Mouse (Mus musculus) hindbrain, postnatal 0 days (tissue): Measurements from ENCODE around the gene Mrps24. TPM values are rescaled to one million over a fixed set of nuclear protein-coding genes. Genes with fewer than 3 reads are reported as not detected.

ENCODE experiments used
- ATAC-seq: fragments of 200-750 bp; cut with Nextera tagmentation; 2 replicates; pipeline ENCODE4 v1.8.0; 2017; ENCODE audit warnings: mild to moderate bottlenecking, moderate TSS enrichment, moderate library complexity
- DNase-seq: peaks from one replicate; pipeline ENCODE4 v3.0.0-alpha.2; 2015; ENCODE audit warnings: low spot score
- H3K27ac ChIP-seq: fragments of 300-500 bp; sonication (generic); 2 replicates; pipeline ENCODE4 v1.5.1; 2014; ENCODE audit warnings: mild to moderate bottlenecking
- H3K27me3 ChIP-seq: fragments of 300-500 bp; sonication (generic); 2 replicates; pipeline ENCODE4 v1.6.1; 2014; ENCODE audit warnings: low read length, mixed read lengths; ENCODE audit not compliant: insufficient read depth
- H3K36me3 ChIP-seq: fragments of 300-500 bp; sonication (generic); 2 replicates; pipeline ENCODE4 v1.6.1; 2014; ENCODE audit warnings: low read length, mixed read lengths; ENCODE audit not compliant: insufficient read depth
- H3K4me1 ChIP-seq: fragments of 300-500 bp; sonication (generic); 2 replicates; pipeline ENCODE4 v1.6.1; 2014; ENCODE audit warnings: antibody characterized with exemption, low read length, mixed read lengths; ENCODE audit not compliant: insufficient read depth
- H3K4me2 ChIP-seq: fragments of 300-500 bp; sonication (generic); 2 replicates; pipeline ENCODE4 v1.6.1; 2014; ENCODE audit warnings: low read depth, mild to moderate bottlenecking, low read length, moderate library complexity, mixed read lengths
- H3K4me3 ChIP-seq: fragments of 300-500 bp; sonication (generic); 2 replicates; pipeline ENCODE4 v1.5.1; 2014; ENCODE audit warnings: low read length
- H3K9ac ChIP-seq: fragments of 300-500 bp; sonication (generic); replicated peaks from 2 replicates; pipeline ENCODE4 v1.6.1; 2014; ENCODE audit warnings: mild to moderate bottlenecking, low read length, moderate library complexity, mixed read lengths
- H3K9me3 ChIP-seq: fragments of 300-500 bp; sonication (generic); 2 replicates; pipeline ENCODE4 v1.6.1; 2016; ENCODE audit warnings: low read length, mixed read lengths
- CTCF ChIP-seq: IDR thresholded peaks from 2 replicates; pipeline ENCODE4 v1.5.1; 2016; ENCODE audit warnings: antibody characterized with exemption, control low read depth, low read depth
- WGBS: fragments of 180-500 bp; shearing (Covaris S2); extraction: QIAGEN DNeasy Blood & Tissue Kit; methylation state at CpG from one replicate; pipeline ENCODE4 v1.1.7; 2014; 5-methylcytosine and 5-hydroxymethylcytosine counted together
- polyA plus RNA-seq: library from polyadenylated mRNA; unstranded; fragments of >200 nt; fragmentation: Nextera tagmentation; extraction: Ambion mirVana; gene quantifications from 2 replicates; pipeline ENCODE4 v1.2.1, GENCODE M21; 2015
- total RNA-seq: library from RNA; depleted of rRNA; stranded (reverse); fragments of >200 nt; gene quantifications from 2 replicates; pipeline ENCODE4 v1.2.3, GENCODE M21; 2014

Gene Mrps24
- total and polyA plus RNA-seq, 2 experiments from 2014 or later: 56.4 to 234 TPM

GRCm38 (mm10) chr11:5732401-5732800 is 16.9 kb upstream of the Mrps24 start:
- DNase-seq (peak; percentile 40), ATAC-seq (peak; percentile 79)
- no peak overlapping the region for H3K4me2 ChIP-seq
- H3K9me3 ChIP-seq: no peaks in the 10 kb centered on the region
- TF ChIP-seq CTCF: no peak
- 48% methylated on average over 5 of the region's 5 CpGs for WGBS
- no peak overlapping the region for H3K9ac ChIP-seq
- 0 out of 2 replicates have a peak overlapping the region, but pooled peaks have one; percentile 26 for H3K27ac ChIP-seq
- H3K4me3 ChIP-seq: no peak overlapping the region
- no peaks in the 10 kb centered on the region for H3K27me3 ChIP-seq
- no peaks in the 10 kb centered on the region for H3K4me1 ChIP-seq
- no peaks in the 10 kb centered on the region for H3K36me3 ChIP-seq

- 83% methylated on average over 9 of the region's 9 CpGs for WGBS
- Histone ChIP-seq H3K27me3 (no peaks in the 10 kb centered on the region), H3K27ac (no peak overlapping the region), H3K4me1 (no peaks in the 10 kb centered on the region), H3K9me3 (no peaks in the 10 kb centered on the region), H3K9ac (no peak overlapping the region), H3K36me3 (no peaks in the 10 kb centered on the region), H3K4me3 (no peak overlapping the region), H3K4me2 (no peak overlapping the region)
- ATAC-seq: no peak
- no peak for TF ChIP-seq CTCF
- DNase-seq: no peak
Observed at GRCm38 (mm10) chr11:5729582-5729981, 14.1 kb upstream of the Mrps24 start.

GRCm38 (mm10) chr11:5718611-5719354 is 3.3 kb upstream of the Mrps24 start:
- Histone ChIP-seq H3K36me3 (peaks cover 42% of the 10 kb centered on the region), H3K4me3 (no peak overlapping the region), H3K27me3 (no peaks in the 10 kb centered on the region), H3K9ac (no peak overlapping the region), H3K4me2 (no peak overlapping the region), H3K9me3 (no peaks in the 10 kb centered on the region), H3K27ac (no peak overlapping the region), H3K4me1 (no peaks in the 10 kb centered on the region)
- DNase-seq: no peak
- 93% methylated on average over 12 of the region's 12 CpGs for WGBS
- no peak for TF ChIP-seq CTCF
- ATAC-seq: no peak

- Histone ChIP-seq H3K4me2 (no peak overlapping the region), H3K9me3 (no peaks in the 10 kb centered on the region), H3K4me3 (no peak overlapping the region), H3K9ac (no peak overlapping the region), H3K27me3 (no peaks in the 10 kb centered on the region), H3K4me1 (no peaks in the 10 kb centered on the region), H3K27ac (no peak overlapping the region), H3K36me3 (peaks cover 42% of the 10 kb centered on the region)
- ATAC-seq: no peak
- WGBS: 94% methylated on average over 34 of the region's 34 CpGs
- TF ChIP-seq CTCF: no peak
- no peak for DNase-seq
Observed at GRCm38 (mm10) chr11:5716938-5717705, 1.6 kb upstream of the Mrps24 start.

- no peaks in the 10 kb centered on the region for H3K27me3 ChIP-seq
- no peak overlapping the region for H3K9ac ChIP-seq
- 90% methylated on average over 11 of the region's 11 CpGs for WGBS
- H3K4me1 ChIP-seq: no peaks in the 10 kb centered on the region
- H3K4me2 ChIP-seq: no peak overlapping the region
- H3K36me3 ChIP-seq: peaks cover 42% of the 10 kb centered on the region
- ATAC-seq (no peak), DNase-seq (no peak)
- H3K4me3 ChIP-seq: no peak overlapping the region
- TF ChIP-seq CTCF: no peak
- H3K9me3 ChIP-seq: no peaks in the 10 kb centered on the region
- H3K27ac ChIP-seq: no peak overlapping the region
Observed at GRCm38 (mm10) chr11:5716246-5716645, 766 bp upstream of the Mrps24 start.

- Histone ChIP-seq H3K27ac (no peak overlapping the region), H3K4me3 (no peak overlapping the region), H3K27me3 (no peaks in the 10 kb centered on the region), H3K4me2 (no peak overlapping the region), H3K36me3 (peaks cover 42% of the 10 kb centered on the region), H3K9ac (no peak overlapping the region), H3K4me1 (no peaks in the 10 kb centered on the region), H3K9me3 (no peaks in the 10 kb centered on the region)
- ATAC-seq: no peak
- no peak for DNase-seq
- no peak for TF ChIP-seq CTCF
- WGBS: 85% methylated on average over 9 of the region's 9 CpGs
Observed at GRCm38 (mm10) chr11:5715179-5715578, 301 bp downstream of the Mrps24 start.
